Mouse (Mus musculus) kidney, embryonic 15.5 days (tissue): ENCODE results near the gene Mroh9. TPM values are rescaled to one million over a fixed set of nuclear protein-coding genes. Genes with fewer than 3 reads are reported as not detected.

Source experiments
- ATAC-seq: fragments of 200-750 bp; cut with Nextera tagmentation; replicated peaks from 2 replicates; pipeline ENCODE4 v1.8.0; 2017; ENCODE audit warnings: moderate TSS enrichment; ENCODE audit not compliant: low FRiP score
- H3K27ac ChIP-seq: fragments of 300-500 bp; sonication (generic); 2 replicates; pipeline ENCODE4 v1.5.1; 2015; ENCODE audit warnings: mild to moderate bottlenecking, inconsistent platforms
- H3K27me3 ChIP-seq: fragments of 300-500 bp; sonication (generic); 2 replicates; pipeline ENCODE4 v1.6.1; 2015; ENCODE audit warnings: inconsistent platforms
- H3K36me3 ChIP-seq: fragments of 300-500 bp; sonication (generic); 2 replicates; pipeline ENCODE4 v1.6.1; 2015; ENCODE audit warnings: inconsistent platforms
- H3K4me1 ChIP-seq: fragments of 300-500 bp; sonication (generic); 2 replicates; pipeline ENCODE4 v1.6.1; 2015; ENCODE audit warnings: inconsistent platforms
- H3K4me2 ChIP-seq: fragments of 300-500 bp; sonication (generic); 2 replicates; pipeline ENCODE4 v1.6.1; 2015; ENCODE audit warnings: moderate library complexity, mild to moderate bottlenecking, inconsistent platforms
- H3K4me3 ChIP-seq: fragments of 300-500 bp; sonication (generic); replicated peaks from 2 replicates; pipeline ENCODE4 v1.5.1; 2015; ENCODE audit warnings: mild to moderate bottlenecking, inconsistent platforms
- H3K9ac ChIP-seq: fragments of 300-500 bp; sonication (generic); 2 replicates; pipeline ENCODE4 v1.6.1; 2015; ENCODE audit warnings: mild to moderate bottlenecking, inconsistent platforms
- H3K9me3 ChIP-seq: fragments of 300-500 bp; sonication (generic); replicated peaks from 2 replicates; pipeline ENCODE4 v1.6.1; 2016; ENCODE audit warnings: inconsistent platforms
- WGBS: fragments of 180-500 bp; shearing (Covaris S2); methylation state at CpG from one replicate; pipeline ENCODE4 v1.1.7; 2015; ENCODE audit warnings: mixed read lengths; 5-methylcytosine and 5-hydroxymethylcytosine counted together
- polyA plus RNA-seq: library from polyadenylated mRNA; unstranded; fragments of >200 nt; fragmentation: Nextera tagmentation; extraction: Ambion mirVana; gene quantifications from 2 replicates; pipeline ENCODE4 v1.2.1, GENCODE M21; 2015

Gene Mroh9
- polyA plus RNA-seq, 1 experiment from 2014 or later = not detected

DNA sequence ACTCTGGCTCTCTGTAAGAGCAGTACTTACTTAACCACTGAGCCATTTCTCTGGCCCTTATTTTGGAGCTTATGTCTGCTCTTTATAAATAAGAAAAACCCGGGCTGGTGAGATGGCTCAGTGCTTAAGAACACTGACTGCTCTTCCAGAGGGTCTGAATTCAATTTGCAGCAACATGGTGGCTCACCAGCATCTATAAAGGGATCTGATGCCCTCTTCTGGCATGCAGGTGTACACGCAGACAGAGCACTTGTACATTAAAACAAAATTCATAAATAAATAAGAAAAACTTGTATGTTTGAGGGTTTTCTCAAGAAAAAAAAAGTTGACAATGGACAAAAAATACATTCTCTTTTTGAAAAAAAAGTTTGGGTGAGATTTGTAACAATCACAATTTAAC lies 28.1 kb downstream of the Mroh9 start:
- Histone ChIP-seq H3K27me3 (no peaks in the 10 kb centered on the region), H3K9me3 (no peaks in the 10 kb centered on the region), H3K36me3 (no peaks in the 10 kb centered on the region), H3K9ac (no peak overlapping the region), H3K4me3 (no peak overlapping the region), H3K27ac (no peak overlapping the region), H3K4me1 (no peaks in the 10 kb centered on the region), H3K4me2 (no peak overlapping the region)
- no peak for ATAC-seq
- WGBS = 39% methylated on average over 2 of the region's 2 CpGs

DNA sequence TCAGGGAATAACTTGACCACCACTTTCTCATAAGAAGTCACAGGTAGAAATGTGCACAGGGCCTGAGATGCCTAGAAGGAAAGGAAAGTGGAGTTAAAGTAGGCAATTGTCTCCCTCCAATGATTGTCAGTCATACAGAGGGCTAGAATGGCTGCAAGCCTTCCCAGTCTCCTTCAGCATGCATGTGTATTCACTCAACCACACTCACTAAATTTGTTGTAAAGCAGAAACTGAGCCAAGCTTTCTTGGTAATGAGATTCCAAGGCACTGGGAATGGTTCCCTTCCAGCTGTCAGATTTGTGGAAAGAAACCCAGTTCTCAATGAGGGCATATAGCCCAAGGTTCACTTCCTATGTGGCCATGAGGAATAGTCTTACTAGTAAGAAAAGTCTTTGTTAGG lies 29.8 kb downstream of the Mroh9 start:
- no peak for ATAC-seq
- Histone ChIP-seq H3K27ac (no peak overlapping the region), H3K36me3 (no peaks in the 10 kb centered on the region), H3K4me2 (no peak overlapping the region), H3K4me3 (no peak overlapping the region), H3K27me3 (no peaks in the 10 kb centered on the region), H3K9me3 (no peaks in the 10 kb centered on the region), H3K9ac (no peak overlapping the region), H3K4me1 (no peaks in the 10 kb centered on the region)

GRCm38 (mm10) chr1:163023075-163023474 lies 62.4 kb downstream of the Mroh9 start:
- H3K27ac ChIP-seq = no peak overlapping the region
- ATAC-seq = no peak
- no peak overlapping the region for H3K4me3 ChIP-seq
- no peak overlapping the region for H3K9ac ChIP-seq
- H3K36me3 ChIP-seq = no peaks in the 10 kb centered on the region
- H3K4me1 ChIP-seq = no peaks in the 10 kb centered on the region
- no peaks in the 10 kb centered on the region for H3K27me3 ChIP-seq
- H3K4me2 ChIP-seq = no peak overlapping the region
- no peaks in the 10 kb centered on the region for H3K9me3 ChIP-seq

GRCm38 (mm10) chr1:163009220-163009619 lies 76.2 kb downstream of the Mroh9 start:
- H3K9me3 ChIP-seq = no peaks in the 10 kb centered on the region
- no peaks in the 10 kb centered on the region for H3K4me1 ChIP-seq
- H3K27me3 ChIP-seq = no peaks in the 10 kb centered on the region
- no peak overlapping the region for H3K4me2 ChIP-seq
- H3K27ac ChIP-seq = no peak overlapping the region
- H3K4me3 ChIP-seq = no peak overlapping the region
- H3K9ac ChIP-seq = no peak overlapping the region
- no peaks in the 10 kb centered on the region for H3K36me3 ChIP-seq
- 72% methylated on average over 3 of the region's 3 CpGs for WGBS
- ATAC-seq = no peak

- no peaks in the 10 kb centered on the region for H3K27me3 ChIP-seq
- no peaks in the 10 kb centered on the region for H3K4me1 ChIP-seq
- H3K4me3 ChIP-seq = no peak overlapping the region
- H3K4me2 ChIP-seq = no peak overlapping the region
- no peaks in the 10 kb centered on the region for H3K36me3 ChIP-seq
- no peaks in the 10 kb centered on the region for H3K9me3 ChIP-seq
- no peak for ATAC-seq
- 79% methylated on average over 2 of the region's 2 CpGs for WGBS
- H3K27ac ChIP-seq = no peak overlapping the region
- no peak overlapping the region for H3K9ac ChIP-seq
Measured at GRCm38 (mm10) chr1:163003496-163003895, 82.0 kb downstream of the Mroh9 start.

DNA sequence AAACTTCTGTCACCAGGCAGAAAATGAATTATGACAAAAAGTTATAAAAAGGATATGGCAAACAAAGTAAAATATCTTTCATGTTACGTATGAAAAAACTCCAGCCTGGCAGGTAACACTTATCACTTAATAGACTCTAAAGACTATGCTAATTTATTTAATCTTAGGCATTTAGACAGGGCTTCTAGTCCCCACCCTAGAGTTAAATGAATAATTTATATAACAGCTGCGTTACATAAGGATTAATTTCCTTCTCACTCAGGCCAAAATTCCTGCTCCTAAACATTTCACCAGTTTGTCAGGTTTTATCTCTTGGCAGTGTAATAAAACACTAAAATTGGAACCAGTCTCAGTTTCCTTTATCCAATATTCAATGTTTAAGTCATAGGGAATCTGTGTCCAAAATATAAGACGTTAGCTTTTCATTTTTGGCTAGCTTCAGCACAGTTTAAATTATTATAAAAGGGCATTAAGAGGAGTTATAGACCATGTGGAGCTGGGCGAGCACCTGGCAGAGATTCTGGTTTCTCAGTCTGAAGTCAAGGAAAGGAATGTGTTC lies 84.1 kb downstream of the Mroh9 start:
- no peaks in the 10 kb centered on the region for H3K27me3 ChIP-seq
- ATAC-seq = no peak
- no peak overlapping the region for H3K9ac ChIP-seq
- no peaks in the 10 kb centered on the region for H3K36me3 ChIP-seq
- no peak overlapping the region for H3K27ac ChIP-seq
- H3K4me2 ChIP-seq = no peak overlapping the region
- no peak overlapping the region for H3K4me3 ChIP-seq
- no peaks in the 10 kb centered on the region for H3K4me1 ChIP-seq
- no peaks in the 10 kb centered on the region for H3K9me3 ChIP-seq
- WGBS = 62% methylated on average over 4 of the region's 4 CpGs

DNA sequence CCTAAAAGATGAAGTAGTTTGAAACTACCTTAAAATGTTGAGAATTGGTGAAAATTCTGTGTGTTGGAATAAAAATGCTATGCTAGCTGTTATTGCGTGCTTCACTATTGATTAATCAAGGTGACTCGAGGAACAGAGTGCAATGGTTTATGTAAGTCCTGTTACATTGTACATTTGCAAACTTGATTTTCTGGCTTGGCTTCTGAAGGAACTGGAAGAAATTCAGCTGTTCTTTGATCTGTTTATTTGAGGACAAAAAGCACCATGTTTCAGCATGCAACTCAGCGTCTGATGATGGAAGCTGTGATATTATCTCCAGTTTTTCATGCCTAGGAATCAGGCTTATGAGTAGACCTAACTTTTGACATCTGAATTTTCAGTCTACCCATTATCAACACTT lies 97.9 kb downstream of the Mroh9 start:
- H3K4me2 ChIP-seq = no peak overlapping the region
- no peaks in the 10 kb centered on the region for H3K36me3 ChIP-seq
- 67% methylated on average over 3 of the region's 3 CpGs for WGBS
- no peak for ATAC-seq
- H3K9me3 ChIP-seq = no peaks in the 10 kb centered on the region
- H3K4me3 ChIP-seq = no peak overlapping the region
- no peak overlapping the region for H3K9ac ChIP-seq
- H3K27ac ChIP-seq = no peak overlapping the region
- no peaks in the 10 kb centered on the region for H3K4me1 ChIP-seq
- H3K27me3 ChIP-seq = no peaks in the 10 kb centered on the region

DNA sequence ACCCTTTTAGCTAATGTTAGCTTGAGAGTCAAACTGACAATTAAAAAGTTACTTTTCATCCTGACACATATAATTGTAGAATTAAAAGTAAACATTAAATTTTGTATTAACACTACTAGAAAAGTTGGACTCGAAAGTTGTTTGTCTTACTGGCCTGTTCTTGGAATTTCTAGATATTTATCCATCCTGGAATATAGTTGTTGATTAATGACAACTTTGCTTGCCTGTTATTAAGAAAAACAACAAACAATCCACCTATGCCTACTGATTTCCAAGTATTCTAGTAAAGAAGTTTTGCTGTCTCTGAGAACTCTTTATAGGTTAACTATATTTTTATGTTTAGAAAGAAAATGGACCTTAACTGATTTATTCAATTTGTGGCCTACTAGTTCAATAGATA lies 98.7 kb downstream of the Mroh9 start:
- Histone ChIP-seq H3K27me3 (no peaks in the 10 kb centered on the region), H3K9ac (no peak overlapping the region), H3K36me3 (no peaks in the 10 kb centered on the region), H3K4me3 (no peak overlapping the region), H3K4me2 (no peak overlapping the region), H3K4me1 (no peaks in the 10 kb centered on the region), H3K27ac (no peak overlapping the region), H3K9me3 (no peaks in the 10 kb centered on the region)
- 66% methylated on average over 1 of the region's 1 CpGs for WGBS
- no peak for ATAC-seq

DNA sequence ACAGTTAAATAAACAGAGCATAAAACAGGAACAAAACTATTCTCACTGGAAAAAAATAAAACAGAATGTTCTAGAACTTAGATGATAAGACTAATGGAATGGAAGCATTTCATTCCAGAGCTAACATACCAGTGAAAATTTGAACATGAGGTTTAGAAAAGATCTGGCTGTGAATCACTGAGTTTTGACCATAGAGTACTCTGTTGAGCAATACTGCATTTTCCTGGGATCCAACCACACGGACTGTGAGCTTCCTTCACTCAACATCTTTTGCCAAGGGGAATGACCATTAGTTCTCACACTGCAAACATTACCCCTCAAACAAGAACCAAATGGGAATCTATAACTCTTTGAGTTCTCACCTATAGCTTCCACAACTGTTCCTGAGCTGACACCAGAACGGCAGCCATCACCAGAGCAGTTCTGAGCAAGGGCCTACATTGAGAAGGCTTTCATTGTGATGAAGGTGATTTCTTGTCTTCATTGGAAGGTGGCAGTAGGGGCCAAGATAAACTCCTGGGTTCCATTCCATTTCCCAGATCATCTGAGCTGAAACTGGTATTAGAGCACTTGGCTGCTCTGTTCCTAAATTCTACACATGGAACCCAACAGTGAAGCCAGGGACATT lies 99.2 kb downstream of the Mroh9 start:
- Histone ChIP-seq H3K9me3 (no peaks in the 10 kb centered on the region), H3K4me1 (no peaks in the 10 kb centered on the region), H3K9ac (no peak overlapping the region), H3K36me3 (no peaks in the 10 kb centered on the region), H3K27ac (no peak overlapping the region), H3K4me2 (no peak overlapping the region), H3K4me3 (no peak overlapping the region), H3K27me3 (no peaks in the 10 kb centered on the region)
- WGBS = 89% methylated on average over 2 of the region's 2 CpGs
- no peak for ATAC-seq

DNA sequence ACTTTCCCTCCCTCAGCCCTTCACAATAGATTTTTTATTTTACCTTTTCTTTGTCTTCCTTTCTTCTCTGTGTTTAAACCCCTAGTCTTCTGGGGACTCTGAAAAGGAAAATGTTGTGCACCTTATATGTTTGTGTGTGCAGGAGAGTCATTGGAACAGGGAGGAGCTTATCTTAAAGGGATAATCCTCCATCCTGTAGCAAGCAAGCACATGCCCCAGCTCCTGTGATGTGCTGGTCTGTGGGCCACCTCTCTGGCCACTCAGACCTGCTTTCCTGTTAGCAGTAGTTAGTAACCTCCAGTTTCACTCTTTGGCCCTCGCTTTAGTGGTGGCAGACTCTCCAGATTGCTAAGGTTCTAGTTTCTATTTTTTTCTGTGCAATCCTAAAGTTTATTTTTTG lies 101.0 kb downstream of the Mroh9 start, which contains the start of gene Fmo3:
Gene Fmo3, minus strand, starts transcription at position 101 of the 400 bp plus-strand sequence.
- H3K27me3 ChIP-seq = no peaks in the 10 kb centered on the region
- 74% methylated on average over 1 of the region's 1 CpGs for WGBS
- no peaks in the 10 kb centered on the region for H3K9me3 ChIP-seq
- ATAC-seq = no peak
- no peak within 1 kb of the TSS for H3K27ac ChIP-seq
- H3K4me2 ChIP-seq = no peak within 1 kb of the TSS
- H3K36me3 ChIP-seq = no peaks in the 10 kb centered on the region
- no peak within 1 kb of the TSS for H3K9ac ChIP-seq
- no peak within 1 kb of the TSS for H3K4me3 ChIP-seq
- no peaks in the 10 kb centered on the region for H3K4me1 ChIP-seq

Other genes with a start within 250 kb of the Mroh9 start
- 41.5 and 42.2 TPM in 2 replicates for gene Fmo1, start 219.1 kb downstream of the Mroh9 start, polyA plus RNA-seq
- gene Fmo2, start 186.9 kb downstream of the Mroh9 start, polyA plus RNA-seq = 4.9 and 8.0 TPM in 2 replicates
- 0.09 and 0.13 TPM in 2 replicates for gene Fmo6, start 148.2 kb downstream of the Mroh9 start, polyA plus RNA-seq
- gene Fmo3, start 101.1 kb downstream of the Mroh9 start, polyA plus RNA-seq = not detected in 2 replicates
- gene Prrx1, start 228.0 kb upstream of the Mroh9 start, polyA plus RNA-seq = 10.5 and 10.9 TPM in 2 replicates